Mouse (Mus musculus) stomach, embryonic 16.5 days (tissue): ENCODE measurements around the gene Ola1. TPM values are rescaled to one million over a fixed set of nuclear protein-coding genes. Genes with fewer than 3 reads are reported as not detected.

Experiments used
- ATAC-seq: fragments of 200-750 bp; cut with Nextera tagmentation; 2 replicates; pipeline ENCODE4 v1.8.0; 2017; ENCODE audit warnings: moderate number of reproducible peaks, moderate TSS enrichment; ENCODE audit not compliant: insufficient read depth, low FRiP score
- H3K27ac ChIP-seq: fragments of 300-500 bp; sonication (generic); 2 replicates; pipeline ENCODE4 v1.5.1; 2014; ENCODE audit warnings: low read length
- H3K27me3 ChIP-seq: fragments of 300-500 bp; sonication (generic); 2 replicates; pipeline ENCODE4 v1.6.1; 2014; ENCODE audit warnings: low read length, control low read depth, mixed read lengths; ENCODE audit not compliant: control insufficient read depth, insufficient read depth
- H3K36me3 ChIP-seq: fragments of 300-500 bp; sonication (generic); 2 replicates; pipeline ENCODE4 v1.6.1; 2014; ENCODE audit warnings: low read length; ENCODE audit not compliant: control insufficient read depth, insufficient read depth
- H3K4me1 ChIP-seq: fragments of 300-500 bp; sonication (generic); 2 replicates; pipeline ENCODE4 v1.6.1; 2014; ENCODE audit warnings: low read length, control low read depth, mixed read lengths; ENCODE audit not compliant: control insufficient read depth, insufficient read depth
- H3K4me2 ChIP-seq: fragments of 300-500 bp; sonication (generic); 2 replicates; pipeline ENCODE4 v1.6.1; 2014; ENCODE audit warnings: low read depth, low read length, mixed read lengths
- H3K4me3 ChIP-seq: fragments of 300-500 bp; sonication (generic); replicated peaks from 2 replicates; pipeline ENCODE4 v1.5.1; 2014; ENCODE audit warnings: mild to moderate bottlenecking, low read length
- H3K9ac ChIP-seq: fragments of 300-500 bp; sonication (generic); 2 replicates; pipeline ENCODE4 v1.6.1; 2014; ENCODE audit warnings: low read length
- H3K9me3 ChIP-seq: fragments of 300-500 bp; sonication (generic); replicated peaks from 2 replicates; pipeline ENCODE4 v1.6.1; 2016; ENCODE audit warnings: low read length, control low read depth; ENCODE audit not compliant: control insufficient read depth
- WGBS: fragments of 180-500 bp; shearing (Covaris S2); extraction: QIAGEN DNeasy Blood & Tissue Kit; methylation state at CpG from one replicate; pipeline ENCODE4 v1.1.7; 2014; 5-methylcytosine and 5-hydroxymethylcytosine counted together
- polyA plus RNA-seq: library from polyadenylated mRNA; unstranded; fragments of >200 nt; fragmentation: Nextera tagmentation; extraction: Ambion mirVana; gene quantifications from 2 replicates; pipeline ENCODE4 v1.2.1, GENCODE M21; 2015

Ola1 gene
- polyA plus RNA-seq, 1 experiment from 2014 or later: 80.8 TPM

GRCm38 (mm10) chr2:73050401-73050800 is 168.3 kb downstream of the Ola1 start:
- H3K4me3 ChIP-seq: no peak overlapping the region
- no peak for ATAC-seq

GRCm38 (mm10) chr2:73049977-73050376 is 168.7 kb downstream of the Ola1 start:
- 77% methylated on average over 4 of the region's 4 CpGs for WGBS
- H3K36me3 ChIP-seq: no peaks in the 10 kb centered on the region
- H3K27me3 ChIP-seq: no peaks in the 10 kb centered on the region
- no peak overlapping the region for H3K9ac ChIP-seq
- no peak overlapping the region for H3K4me3 ChIP-seq
- H3K4me1 ChIP-seq: peaks cover 4% of the 10 kb centered on the region; the same call in 1 of the 2 replicates
- H3K27ac ChIP-seq: no peak overlapping the region
- H3K4me2 ChIP-seq: no peak overlapping the region
- ATAC-seq: no peak
- no peaks in the 10 kb centered on the region; the same call in 1 of the 2 replicates for H3K9me3 ChIP-seq

More at GRCm38 (mm10) chr2:73050401-73050800, 168.3 kb downstream of the Ola1 start:
- H3K27me3 ChIP-seq: no peaks in the 10 kb centered on the region
- no peak overlapping the region for H3K27ac ChIP-seq
- no peak overlapping the region for H3K9ac ChIP-seq
- H3K9me3 ChIP-seq: no peaks in the 10 kb centered on the region; the same call in 1 of the 2 replicates
- no peaks in the 10 kb centered on the region for H3K36me3 ChIP-seq
- 73% methylated on average over 8 of the region's 8 CpGs for WGBS
- H3K4me2 ChIP-seq: no peak overlapping the region
- H3K4me1 ChIP-seq: peaks cover 4% of the 10 kb centered on the region; the same call in 1 of the 2 replicates

DNA sequence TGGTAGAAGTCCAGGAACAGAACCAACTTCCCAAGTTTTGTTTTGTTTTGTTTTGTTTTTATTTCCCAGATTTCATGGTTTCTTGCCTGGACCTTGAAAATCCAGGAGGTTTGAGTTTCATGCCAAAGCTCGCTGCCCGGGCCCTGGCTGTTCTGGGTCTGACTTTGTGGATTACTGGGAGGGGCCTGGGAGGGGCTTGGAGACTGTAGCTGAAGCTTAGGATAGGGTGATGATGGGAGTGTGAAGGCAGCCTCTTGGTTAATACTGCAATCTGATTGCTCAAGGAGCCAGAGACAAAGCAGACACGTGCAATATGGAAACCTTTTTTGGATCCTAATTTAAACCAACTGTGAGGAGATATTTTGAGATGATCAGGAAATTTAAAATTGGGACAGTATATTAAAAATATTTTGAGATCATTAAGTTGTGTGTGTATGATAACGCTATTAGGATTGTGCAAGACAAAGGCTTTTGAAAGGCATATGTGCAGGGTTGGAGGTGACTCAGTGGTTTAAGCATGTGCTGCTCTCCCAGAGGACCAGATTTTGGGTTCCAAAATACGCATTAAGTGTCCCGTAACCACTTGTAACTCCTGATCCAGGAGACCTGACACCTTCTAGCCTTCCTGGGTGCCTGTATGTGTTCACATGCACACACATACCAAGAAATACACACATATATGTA is 169.6 kb downstream of the Ola1 start:
- Histone ChIP-seq H3K27me3 (no peaks in the 10 kb centered on the region), H3K9ac (no peak overlapping the region), H3K4me3 (no peak overlapping the region), H3K4me2 (no peak overlapping the region), H3K4me1 (peaks cover 4% of the 10 kb centered on the region; the same call in 1 of the 2 replicates), H3K36me3 (no peaks in the 10 kb centered on the region), H3K27ac (peak overlapping the region; percentile 18), H3K9me3 (no peaks in the 10 kb centered on the region; the same call in 1 of the 2 replicates)
- ATAC-seq: no peak
- 66% methylated on average over 6 of the region's 6 CpGs for WGBS

GRCm38 (mm10) chr2:73047061-73047741 is 171.5 kb downstream of the Ola1 start:
- Histone ChIP-seq H3K9ac (0 out of 2 replicates have a peak overlapping the region, but pooled peaks have one; percentile 35), H3K4me3 (no peak overlapping the region), H3K9me3 (no peaks in the 10 kb centered on the region), H3K27me3 (no peaks in the 10 kb centered on the region), H3K4me1 (peaks cover 4% of the 10 kb centered on the region; the same call in 1 of the 2 replicates), H3K36me3 (no peaks in the 10 kb centered on the region), H3K27ac (peak overlapping the region; percentile 89), H3K4me2 (peak overlapping the region; percentile 28)
- ATAC-seq: peak; percentile 92
- WGBS: 50% methylated on average over 24 of the region's 24 CpGs

- peak overlapping the region; percentile 28 for H3K4me2 ChIP-seq
- H3K9ac ChIP-seq: peak overlapping the region; percentile 35; the same call in 1 of the 2 replicates
- H3K4me3 ChIP-seq: no peak overlapping the region
- H3K27ac ChIP-seq: peak overlapping the region; percentile 89
- H3K9me3 ChIP-seq: no peaks in the 10 kb centered on the region
- H3K4me1 ChIP-seq: peaks cover 4% of the 10 kb centered on the region; the same call in 1 of the 2 replicates
- 40% methylated on average over 10 of the region's 10 CpGs for WGBS
- peak; percentile 55; the same call in 1 of the 2 replicates for ATAC-seq
- H3K27me3 ChIP-seq: no peaks in the 10 kb centered on the region
- no peaks in the 10 kb centered on the region for H3K36me3 ChIP-seq
Observed at GRCm38 (mm10) chr2:73046576-73046975, 172.1 kb downstream of the Ola1 start.

DNA sequence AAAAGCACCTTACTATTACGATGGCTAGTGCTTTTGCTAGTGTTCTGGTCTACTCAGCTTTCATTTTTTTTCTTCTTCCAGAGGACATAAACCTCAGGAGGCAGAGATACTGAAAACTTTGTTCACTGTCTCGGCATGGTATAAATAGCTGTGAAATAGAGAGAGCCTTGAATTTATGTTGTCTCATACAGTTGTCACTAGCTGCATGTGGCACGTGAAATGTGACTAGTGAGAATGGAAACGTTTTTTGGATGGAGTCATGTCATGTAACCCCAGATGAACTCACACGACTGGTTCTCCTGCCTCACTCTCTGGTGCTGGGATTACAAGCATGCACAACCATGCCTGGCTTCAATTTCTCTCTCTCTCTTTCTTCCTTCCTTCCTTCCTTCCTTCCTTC is 173.2 kb downstream of the Ola1 start:
- Histone ChIP-seq H3K4me3 (no peak overlapping the region), H3K4me1 (peaks cover 4% of the 10 kb centered on the region; the same call in 1 of the 2 replicates), H3K9me3 (no peaks in the 10 kb centered on the region), H3K4me2 (no peak overlapping the region), H3K27ac (no peak overlapping the region), H3K9ac (no peak overlapping the region), H3K27me3 (no peaks in the 10 kb centered on the region), H3K36me3 (no peaks in the 10 kb centered on the region)
- no peak for ATAC-seq
- 74% methylated on average over 5 of the region's 5 CpGs for WGBS

Other genes with a start within 250 kb of the Ola1 start
- gene Sp3, start 238.5 kb downstream of the Ola1 start, polyA plus RNA-seq: 48.6 and 50.8 TPM in 2 replicates
- gene Gm11084, start 232.2 kb downstream of the Ola1 start, polyA plus RNA-seq: not detected in 2 replicates
- gene Sp9, start 53.0 kb upstream of the Ola1 start, polyA plus RNA-seq: not detected in 2 replicates
- gene Scrn3, start 93.7 kb upstream of the Ola1 start, polyA plus RNA-seq: 14.7 and 16.1 TPM in 2 replicates
- gene Cir1, start 93.8 kb upstream of the Ola1 start, polyA plus RNA-seq: 16.2 and 22.4 TPM in 2 replicates
- gene Gpr155, start 167.6 kb upstream of the Ola1 start, polyA plus RNA-seq: 6.5 and 7.7 TPM in 2 replicates